9 mouse cellular contexts compared by ENCODE assay signal in genomic region chr9:45739702-45740583, GRCm38 (mm10).
DNase-seq lines count a peak whose midpoint lies in the region; ATAC-seq and TF ChIP-seq lines count a peak whose summit lies in the region.
"Had no signal": no experiment of that assay in that cellular context is flagged by ENCODE, and none has a peak within 500 bp of the region (broad histone marks: within the 10 kb centered on the region; RNA-seq: fewer than 3 reads in every experiment).

No protein-coding gene starts in this region.

- TF ChIP-seq POLR2A in limb, embryonic 14.5 days (IDR thresholded peaks at IDR 0.05; ENCODE audit: borderline replicate concordance, extremely low read depth, insufficient read depth, insufficient read length), result no peak

- no peak overlapping the region for H3K27ac ChIP-seq in limb, embryonic 14.5 days (replicated peaks; ENCODE audit: low read depth, low read length)
- H3K27ac ChIP-seq in limb, embryonic 10.5 days, result no peak overlapping the region
- no peak overlapping the region; the same call in 1 of the 2 replicates for H3K27ac ChIP-seq in left cerebral cortex, adult 2 months
- H3K27ac ChIP-seq: lung, embryonic 15.5 days had no signal

- H3K36me3 ChIP-seq in limb, embryonic 14.5 days (ENCODE audit: control insufficient read depth, insufficient read depth, low read length), result no peaks in the 10 kb centered on the region
- H3K36me3 ChIP-seq in limb, embryonic 10.5 days, result no peaks in the 10 kb centered on the region
- H3K36me3 ChIP-seq: lung, embryonic 15.5 days had no signal

- ATAC-seq in limb, embryonic 14.5 days (ENCODE audit: low FRiP score, low read depth), result no peak; the same call in 1 of the 2 replicates

- no peak overlapping the region for H3K9ac ChIP-seq in limb, embryonic 14.5 days (ENCODE audit: low read depth, low read length, severe bottlenecking)
- H3K9ac ChIP-seq: lung, embryonic 15.5 days had no signal

- WGBS in limb, embryonic 14.5 days, result 63% methylated on average over 17 of the region's 17 CpGs
- 77% methylated on average over 17 of the region's 17 CpGs for WGBS in limb, embryonic 10.5 days

- no peak overlapping the region for H3K4me2 ChIP-seq in limb, embryonic 14.5 days (replicated peaks; ENCODE audit: low read depth, low read length, severe bottlenecking)
- H3K4me2 ChIP-seq: lung, embryonic 15.5 days had no signal

- intact Hi-C loops in left cerebral cortex, adult 2 months (cut with DNase I), result no loop called here

- H3K27me3 ChIP-seq in limb, embryonic 14.5 days (ENCODE audit: control insufficient read depth, insufficient read depth, low read length), result no peaks in the 10 kb centered on the region
- H3K27me3 ChIP-seq in limb, embryonic 10.5 days (ENCODE audit: low read depth, poor library complexity, severe bottlenecking), result peaks cover 6% of the 10 kb centered on the region; the same call in 1 of the 2 replicates
- H3K27me3 ChIP-seq: lung, embryonic 15.5 days had no signal

- no peaks in the 10 kb centered on the region for H3K9me3 ChIP-seq in limb, embryonic 14.5 days (ENCODE audit: control insufficient read depth, low read length)
- H3K9me3 ChIP-seq in limb, embryonic 10.5 days (replicated peaks), result no peaks in the 10 kb centered on the region
- H3K9me3 ChIP-seq: lung, embryonic 15.5 days had no signal

- peak; percentile 74 for DNase-seq in limb, embryonic 14.5 days (ENCODE audit: low spot score)
- no peak for DNase-seq in limb, embryonic 10.5 days (ENCODE audit: low spot score)
- DNase-seq in cerebellum, adult 18-20 months, result peak; percentile 53 to 57
- peak; percentile 9 to 45 for DNase-seq in heart, adult 9 months (ENCODE audit: low spot score in 2 of 2)
- peak; percentile 77 for DNase-seq in lung, postnatal 10 days
- DNase-seq in thymus, postnatal 36 days, result no peak
- no peak for DNase-seq in c-Kit-positive CD71-positive TER-119-positive erythroid progenitor cells, embryonic 14.5 days (ENCODE audit: low spot score)
- no peak for DNase-seq in left cerebral cortex, adult 2 months (ENCODE audit: extremely low spot score in 1 of 2, low spot score in 2 of 2)

- no peak overlapping the region for H3K4me3 ChIP-seq in limb, embryonic 14.5 days (replicated peaks; ENCODE audit: low read length)
- no peak overlapping the region for H3K4me3 ChIP-seq in limb, embryonic 10.5 days
- H3K4me3 ChIP-seq in left cerebral cortex, adult 2 months, result no peak overlapping the region
- H3K4me3 ChIP-seq: lung, embryonic 15.5 days had no signal

- TF ChIP-seq CTCF in left cerebral cortex, adult 2 months (IDR thresholded peaks at IDR 0.05), result no peak

- H3K4me1 ChIP-seq in limb, embryonic 14.5 days (ENCODE audit: control insufficient read depth, insufficient read depth, low read length), result no peaks in the 10 kb centered on the region
- no peaks in the 10 kb centered on the region for H3K4me1 ChIP-seq in limb, embryonic 10.5 days

Comparison
In these comparisons a context has a peak if more than half of its experiments do, and no peak if none do; other contexts are left out.
1. DNase-seq: peak in limb, embryonic 14.5 days (single experiment), cerebellum, adult 18-20 months (2 of 2), heart, adult 9 months (2 of 2) and lung, postnatal 10 days (single experiment); none in limb, embryonic 10.5 days (single experiment), thymus, postnatal 36 days (0 of 2), c-Kit-positive CD71-positive TER-119-positive erythroid progenitor cells, embryonic 14.5 days (single experiment) and left cerebral cortex, adult 2 months (0 of 2).